Mouse (Mus musculus): ENCODE results near the gene Slc9a1. TPM values are rescaled to one million over a fixed set of nuclear protein-coding genes. Genes with fewer than 3 reads are reported as not detected.

The Slc9a1 gene
- polyA plus RNA-seq, 1 experiment: 29.3 TPM

DNA sequence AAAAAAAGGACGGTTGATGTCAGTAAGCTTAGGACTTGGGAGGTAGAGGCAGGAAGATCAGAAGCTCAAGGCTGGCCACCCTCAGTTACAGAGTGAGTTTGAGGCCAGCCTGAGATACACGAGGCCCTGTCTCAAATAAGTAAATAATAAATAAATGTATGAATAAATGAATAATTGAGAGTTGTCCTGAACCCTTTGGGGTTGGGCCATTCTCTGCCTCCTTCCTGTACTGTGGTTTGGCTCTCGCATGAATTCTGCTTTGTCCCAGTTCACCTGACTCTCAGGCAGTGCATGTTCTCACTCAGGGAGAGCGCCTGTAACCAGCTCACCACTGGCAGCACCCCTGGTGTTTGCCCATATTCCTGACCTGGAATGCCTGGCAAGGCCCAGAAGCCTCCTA lies 4.5 kb downstream of the Slc9a1 start:
- DNase-seq (ENCODE audit: low read depth): no peak

DNA sequence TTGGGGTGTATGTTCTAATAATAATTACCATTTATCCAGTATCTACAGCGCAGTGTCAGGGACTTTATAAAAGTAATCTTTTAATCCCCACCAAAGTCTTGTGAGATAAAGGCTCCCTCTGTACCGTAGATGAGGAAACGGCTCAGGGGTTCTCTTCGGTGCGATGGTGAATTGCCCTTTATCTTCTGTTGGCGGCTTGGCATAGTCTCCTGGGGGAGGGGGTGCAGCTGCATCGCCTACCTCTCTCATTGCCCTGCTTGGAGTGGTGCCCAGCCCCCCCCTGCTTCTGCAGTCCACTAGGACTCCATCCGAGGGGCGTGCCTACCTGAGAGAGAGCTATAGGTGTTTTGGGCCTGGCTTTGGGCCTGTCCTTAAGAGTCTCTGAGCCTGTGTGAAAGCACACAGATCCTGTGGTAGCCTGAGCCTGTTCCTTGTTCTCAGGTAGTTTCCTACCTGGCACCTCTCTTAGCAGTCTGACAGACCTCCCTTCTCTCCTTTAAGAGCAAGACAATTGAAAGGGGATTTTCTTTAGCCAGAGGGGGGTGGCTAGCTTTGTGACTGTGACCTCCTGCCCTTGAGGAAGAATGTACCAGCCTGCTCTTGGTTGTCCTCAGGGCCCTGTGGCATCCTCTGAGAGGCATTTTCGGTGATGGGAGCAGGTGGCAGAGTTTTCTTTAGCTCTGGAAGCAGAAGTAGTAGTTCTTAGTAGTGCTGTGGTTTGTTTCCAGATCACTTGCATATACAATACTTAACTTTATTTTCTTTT lies 6.5 kb downstream of the Slc9a1 start:
- DNase-seq (ENCODE audit: low read depth): no peak

DNA sequence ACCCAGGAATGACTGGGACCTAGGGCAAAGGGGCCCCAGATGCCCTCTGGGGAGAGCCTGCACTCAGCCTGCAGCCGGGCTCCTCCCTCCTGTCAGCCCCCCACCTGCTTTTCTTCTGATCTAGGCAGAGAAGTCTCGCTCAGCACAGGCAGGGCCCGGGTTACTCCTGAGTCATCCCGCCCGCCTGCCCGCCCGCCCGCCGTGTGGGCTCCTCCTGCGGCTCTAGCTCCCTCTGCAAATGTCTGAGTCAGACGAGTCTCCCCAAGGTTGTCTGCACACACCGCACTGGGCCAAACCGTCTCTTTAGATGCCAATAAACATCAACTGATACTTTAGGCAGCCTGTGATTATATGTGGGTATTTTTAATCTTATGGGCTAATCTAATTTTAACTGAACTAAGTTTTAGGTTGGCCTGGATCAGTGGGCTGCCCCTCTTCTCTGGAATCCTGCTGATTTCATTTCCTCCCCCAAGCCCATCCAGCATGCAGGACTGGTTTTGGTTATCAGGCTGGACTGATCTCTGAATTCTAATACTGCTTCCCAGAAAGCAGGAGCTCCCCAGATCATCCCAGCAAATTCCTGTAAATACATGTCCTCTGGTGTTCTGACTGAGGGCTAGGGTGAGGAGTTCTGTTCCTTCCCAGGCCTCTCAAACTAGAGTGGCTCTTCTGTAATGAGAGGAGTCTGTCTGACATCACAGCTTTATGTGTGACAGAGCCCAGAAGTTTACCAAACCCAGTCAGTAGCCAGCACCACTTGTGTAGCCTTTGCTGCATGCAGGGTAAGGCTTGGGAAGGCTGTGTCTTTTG lies 8.9 kb downstream of the Slc9a1 start:
- DNase-seq (ENCODE audit: low read depth): peak; percentile 28

DNA sequence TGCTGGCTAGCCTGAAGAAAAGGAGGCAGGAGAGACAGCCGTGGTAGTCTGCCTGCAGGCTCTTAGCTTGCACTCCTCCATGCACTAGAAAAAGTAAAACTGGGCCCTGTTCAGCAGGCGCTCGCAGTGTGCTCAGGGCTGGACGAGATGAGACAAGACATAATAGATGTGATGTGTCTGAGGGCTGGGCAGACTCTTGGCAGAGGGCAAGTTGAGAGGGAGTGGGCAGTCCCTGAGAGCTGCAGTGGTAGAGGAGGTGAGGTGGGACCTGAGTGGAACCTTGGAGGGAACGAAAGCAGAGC lies 9.5 kb downstream of the Slc9a1 start:
- DNase-seq (ENCODE audit: low read depth): no peak

DNA sequence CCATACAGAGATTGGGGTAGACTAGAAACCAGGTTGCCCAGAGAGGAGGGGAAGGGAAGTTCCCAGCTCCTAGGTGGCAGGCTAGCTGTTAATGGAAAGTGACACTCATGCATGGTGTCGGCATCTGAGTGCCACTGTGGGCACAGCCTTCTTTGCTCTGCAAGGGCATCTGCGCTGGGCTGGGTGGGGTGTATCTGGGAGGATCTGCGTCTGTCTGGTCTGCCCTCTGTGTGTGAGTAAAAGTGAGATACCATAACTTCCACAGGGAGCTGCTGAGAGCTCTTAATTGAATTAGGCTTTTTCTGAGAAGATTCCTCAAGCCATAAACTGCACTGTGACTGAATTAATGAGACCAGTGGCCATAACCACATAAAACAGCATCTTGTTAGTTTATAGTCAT lies 10.4 kb downstream of the Slc9a1 start:
- no peak for DNase-seq (ENCODE audit: low read depth)

DNA sequence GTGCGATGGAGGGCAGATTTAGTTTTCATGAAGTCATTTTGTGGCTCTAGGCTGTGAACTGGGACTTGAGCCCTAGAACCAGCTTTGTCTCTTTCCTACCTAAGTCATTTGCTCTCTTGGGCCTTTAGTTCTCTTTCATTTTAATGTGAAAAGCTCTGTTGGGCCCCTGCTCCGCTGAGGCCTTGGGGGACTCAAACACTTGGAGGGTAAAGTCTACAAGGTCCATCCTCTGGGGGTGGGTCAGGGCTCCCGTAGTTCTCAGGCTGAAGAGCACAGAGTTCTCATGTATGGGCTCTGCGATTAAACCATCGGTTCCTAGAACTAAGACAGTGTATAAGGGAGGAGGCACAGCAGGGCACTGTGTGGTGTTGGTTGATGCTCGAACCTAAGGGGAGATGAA lies 11.0 kb downstream of the Slc9a1 start:
- no peak for DNase-seq (ENCODE audit: low read depth)

DNA sequence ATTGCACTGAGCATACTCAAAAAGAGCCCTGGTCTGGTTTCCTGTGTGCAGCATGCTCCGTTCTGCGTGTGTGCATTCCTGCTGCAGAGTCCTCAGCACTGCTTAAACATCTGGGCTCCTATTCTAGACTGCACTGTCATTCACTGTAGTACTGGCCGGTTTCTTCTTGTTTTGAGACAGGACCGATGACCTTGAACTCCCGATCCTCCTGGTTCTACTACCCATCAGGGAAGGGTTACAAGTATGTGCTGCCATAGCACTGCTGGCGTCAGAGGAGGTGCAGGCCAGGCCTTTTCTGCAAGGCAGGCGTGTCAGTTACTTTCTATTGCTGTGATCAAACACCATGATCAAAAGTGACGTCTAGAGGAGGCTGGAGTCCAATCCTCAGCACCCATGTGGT lies 11.6 kb downstream of the Slc9a1 start:
- no peak for DNase-seq (ENCODE audit: low read depth)

DNA sequence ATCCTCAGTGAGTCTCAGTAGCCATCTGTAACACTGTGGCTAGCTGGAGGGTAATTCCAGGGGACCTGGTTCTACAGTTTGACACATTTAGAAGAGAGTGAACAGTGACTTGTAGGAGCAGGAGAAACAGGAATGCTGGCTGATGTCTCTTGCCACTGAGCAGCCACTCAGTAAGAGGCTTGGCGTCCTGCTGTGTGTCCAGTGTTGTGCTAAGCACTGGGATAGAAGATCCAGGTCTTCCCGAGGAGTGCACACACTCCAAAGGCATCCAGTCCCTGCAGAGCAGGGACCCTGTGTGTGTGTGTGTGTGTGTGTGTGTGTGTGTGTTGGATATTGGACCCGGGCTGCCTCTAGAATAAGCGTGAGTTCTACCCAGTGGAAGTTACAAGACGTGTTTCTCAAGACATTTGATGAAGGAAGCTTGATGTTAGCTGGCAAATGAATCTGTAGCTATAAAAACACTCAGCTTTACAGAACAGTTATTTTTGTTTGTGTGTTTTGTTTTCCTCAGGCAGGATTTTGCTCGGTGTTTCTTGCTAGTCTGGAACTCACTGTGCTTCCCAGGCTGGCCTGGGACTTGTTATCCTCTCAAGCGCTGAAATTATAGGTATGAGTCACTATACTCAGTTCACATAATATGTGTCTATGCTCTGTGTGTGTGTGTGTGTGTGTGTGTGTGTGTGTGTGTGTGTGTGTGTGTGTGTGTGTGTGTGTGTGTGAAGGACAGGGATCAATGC lies 16.7 kb downstream of the Slc9a1 start:
- no peak for DNase-seq (ENCODE audit: low read depth)

DNA sequence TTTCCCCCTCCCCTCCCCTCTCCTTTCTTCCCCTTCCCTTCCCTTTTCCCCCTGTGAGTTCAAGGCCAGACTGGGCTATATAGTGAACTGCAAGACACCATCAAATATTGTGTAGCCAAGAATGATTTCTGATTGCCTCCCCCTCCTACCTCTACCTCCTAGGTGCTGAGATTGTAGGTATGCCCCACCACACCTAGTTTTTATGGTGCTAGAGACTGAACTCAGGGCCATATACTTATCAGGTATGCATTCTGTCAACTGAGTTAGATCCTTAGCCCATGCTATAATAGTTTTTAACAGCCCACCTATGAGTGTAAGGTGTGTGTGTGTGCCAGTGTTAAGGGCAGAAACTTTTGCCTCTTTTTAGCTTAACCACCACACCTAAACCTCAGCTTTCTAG lies 17.5 kb downstream of the Slc9a1 start:
- DNase-seq (ENCODE audit: low read depth): no peak

DNA sequence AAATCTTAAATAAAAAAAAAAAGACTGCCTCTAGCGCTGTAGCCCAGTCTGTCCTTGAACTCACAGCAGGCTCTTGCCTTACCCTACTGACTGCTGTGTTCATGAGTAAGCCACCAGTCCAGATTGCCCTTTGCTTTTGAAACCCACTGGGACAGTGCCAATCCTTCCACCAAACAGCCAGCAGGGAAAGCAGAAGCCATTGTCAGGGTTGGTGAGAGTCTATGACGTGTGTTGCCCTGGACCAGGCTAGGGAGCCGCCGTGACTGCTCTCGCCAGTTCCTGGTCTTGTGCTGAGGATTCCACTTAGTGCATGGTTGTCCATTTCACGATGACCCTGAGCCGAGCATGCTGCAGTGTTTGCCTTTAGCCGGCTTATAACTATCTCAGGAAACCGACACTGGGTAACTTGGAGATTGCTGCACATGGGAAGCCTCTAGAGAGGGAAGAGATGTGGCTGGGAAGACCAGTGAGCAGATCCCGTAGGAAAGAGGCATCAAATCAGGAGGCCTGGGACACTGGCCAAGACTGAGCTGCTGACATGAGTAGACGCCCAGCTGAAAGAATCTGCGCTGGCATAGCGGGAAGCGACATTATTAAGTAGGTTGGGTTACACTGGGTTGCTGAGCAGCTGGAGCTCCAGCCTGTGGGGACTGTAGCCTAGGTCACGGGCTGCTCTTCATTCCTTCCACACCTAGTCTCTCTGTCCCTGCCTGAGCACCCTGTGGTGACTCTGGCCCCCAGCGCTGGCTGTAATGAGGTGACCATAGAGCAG lies 19.5 kb downstream of the Slc9a1 start:
- DNase-seq (ENCODE audit: low read depth): no peak

DNA sequence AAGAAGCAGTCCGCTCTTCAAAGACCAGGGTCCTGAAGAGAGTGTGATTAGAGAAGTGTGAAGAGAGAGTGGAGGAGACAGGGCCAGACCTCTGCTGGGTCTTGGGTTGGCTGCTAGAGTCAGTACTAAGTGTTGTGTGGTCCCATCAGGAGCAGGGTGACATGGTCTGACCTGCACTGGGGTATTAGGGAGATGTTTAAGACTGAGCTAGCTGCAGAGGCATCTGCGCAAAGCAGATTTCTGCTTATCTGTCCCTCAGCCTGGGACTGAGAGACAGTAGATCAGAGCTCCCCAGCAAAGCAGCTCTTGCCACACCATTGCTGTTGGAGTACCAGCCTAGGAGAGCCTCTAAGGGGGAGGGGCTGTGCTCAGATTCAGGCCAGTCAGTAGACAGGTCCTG lies 20.5 kb downstream of the Slc9a1 start:
- DNase-seq (ENCODE audit: low read depth): no peak

DNA sequence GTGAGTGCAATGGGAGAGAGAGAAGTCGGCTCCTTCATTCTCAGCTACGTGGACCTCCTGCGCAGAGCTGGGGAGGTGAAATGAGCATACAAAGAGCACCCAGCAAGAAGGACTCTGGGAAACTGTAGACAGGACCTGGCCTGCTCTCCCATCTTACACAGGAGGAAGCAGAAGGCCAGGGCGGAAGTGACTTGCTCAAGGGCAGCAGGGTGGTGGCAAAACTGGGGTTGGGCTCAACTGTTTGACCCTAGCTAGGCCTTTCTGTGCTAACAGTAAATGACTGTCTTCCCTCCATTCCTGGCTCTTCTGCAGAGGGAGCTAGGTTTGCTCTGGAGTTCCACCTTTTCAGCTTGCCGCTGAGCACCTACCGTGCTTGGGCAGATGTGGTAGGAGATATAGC lies 21.1 kb downstream of the Slc9a1 start:
- no peak for DNase-seq (ENCODE audit: low read depth)

DNA sequence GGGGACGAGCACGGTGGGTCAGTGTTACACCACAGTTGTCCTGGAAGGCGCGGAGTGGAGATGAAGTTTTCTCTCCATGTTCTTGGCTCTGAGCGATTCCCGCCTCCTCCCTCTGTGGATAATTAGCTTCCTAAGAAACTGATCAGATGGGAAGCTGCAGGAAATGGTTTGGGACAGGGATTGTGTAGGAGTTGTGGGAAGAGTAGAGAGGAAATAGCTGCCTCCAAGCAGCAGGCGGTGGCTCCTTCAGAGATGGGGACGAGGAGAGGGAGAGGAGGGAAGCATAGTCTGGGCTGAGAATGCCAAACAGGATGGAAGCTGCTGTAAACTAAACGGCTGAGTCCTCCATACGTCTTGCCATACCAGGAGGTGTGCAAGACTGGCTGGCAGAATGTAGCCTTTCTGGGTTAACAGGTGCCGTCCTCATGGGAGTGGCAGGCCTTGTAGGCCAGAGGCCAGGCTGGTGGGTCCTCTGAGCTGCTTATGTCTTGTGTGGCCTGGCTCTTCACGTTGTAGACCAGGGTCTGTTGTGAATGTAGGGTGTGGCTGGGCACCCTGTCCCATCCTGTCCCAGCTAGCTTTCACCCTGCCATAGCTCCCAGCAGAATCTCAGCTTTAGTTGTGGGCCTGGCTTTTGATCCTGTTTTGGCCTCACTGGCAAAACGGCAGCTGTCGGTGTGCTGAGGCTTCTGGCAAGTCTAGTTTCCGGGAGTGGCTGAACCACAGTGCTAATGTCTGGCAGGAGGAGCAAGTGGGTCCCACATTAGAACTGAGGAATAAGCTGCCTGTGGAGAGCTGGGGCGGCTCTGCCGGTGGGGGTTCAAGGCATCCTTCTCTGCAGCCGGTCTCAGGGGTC lies 21.9 kb downstream of the Slc9a1 start:
- no peak for DNase-seq (ENCODE audit: low read depth)

DNA sequence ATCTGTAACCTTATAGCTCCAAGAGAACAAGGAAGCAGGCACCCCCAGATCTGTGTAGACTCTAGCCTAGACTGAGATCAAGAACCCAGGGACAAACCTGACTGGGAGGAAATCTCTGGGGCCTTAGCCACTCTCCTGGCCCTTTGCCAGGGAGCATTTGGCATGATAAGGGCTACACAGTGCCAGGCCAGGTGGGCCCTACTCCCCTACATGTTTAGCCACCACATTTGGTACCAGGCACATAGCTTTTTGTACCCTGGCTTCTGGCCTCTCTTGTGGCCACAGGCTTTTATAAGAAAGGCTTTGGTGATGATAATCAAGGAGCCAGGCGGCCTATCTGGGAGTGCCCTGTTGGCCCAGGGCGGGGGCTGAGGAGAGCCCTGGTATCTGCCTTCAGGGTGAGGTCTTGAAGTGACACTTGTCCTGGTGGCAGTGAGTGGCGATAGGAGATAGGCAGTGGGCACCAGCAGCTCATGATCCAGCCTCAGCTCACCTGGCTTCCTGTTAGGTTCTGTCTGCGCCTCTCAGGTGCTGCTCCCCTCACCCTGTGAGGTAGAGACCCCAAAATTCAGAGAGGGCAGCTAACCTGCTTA lies 25.6 kb downstream of the Slc9a1 start:
- no peak for DNase-seq (ENCODE audit: low read depth)

DNA sequence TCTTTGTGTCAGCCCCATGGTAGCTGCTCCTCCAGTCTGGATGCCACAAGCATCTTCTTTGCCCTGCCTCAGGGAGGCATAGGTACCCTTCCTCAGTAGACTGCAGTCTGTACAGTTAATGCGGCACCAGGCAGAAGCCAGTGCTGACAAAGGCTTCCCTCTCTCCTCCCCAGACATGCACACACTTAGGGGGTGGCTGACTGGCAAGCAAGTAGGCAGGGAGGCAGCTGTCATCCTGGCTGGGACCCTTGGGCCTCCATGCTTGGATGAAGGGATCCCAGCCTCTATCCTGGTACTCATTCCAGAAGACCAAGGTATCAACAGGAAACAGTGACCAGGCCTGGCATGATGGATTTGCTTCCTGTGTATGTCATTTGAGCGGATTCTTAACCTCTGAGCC lies 26.6 kb downstream of the Slc9a1 start:
- DNase-seq (ENCODE audit: low read depth): no peak

DNA sequence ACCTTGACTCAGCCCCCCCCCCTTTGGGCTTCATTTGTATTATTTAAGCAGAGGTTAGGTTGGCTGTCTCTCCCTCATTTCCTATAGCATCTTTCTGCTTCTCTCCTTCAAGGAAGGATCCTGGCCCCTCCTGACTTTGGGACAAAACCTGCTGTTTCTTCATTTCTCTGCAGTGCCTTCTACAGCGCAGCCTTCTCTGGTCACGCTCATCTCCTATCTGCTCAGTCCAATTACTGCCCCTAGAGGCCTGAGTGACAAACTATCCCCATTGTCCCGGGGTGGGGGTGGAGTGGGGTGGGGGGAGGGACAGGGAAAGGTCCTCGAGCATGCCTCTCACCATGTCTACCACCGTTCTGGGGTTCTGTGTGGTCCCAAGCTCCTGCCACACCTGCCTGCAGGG lies 27.8 kb downstream of the Slc9a1 start:
- DNase-seq (ENCODE audit: low read depth): no peak

DNA sequence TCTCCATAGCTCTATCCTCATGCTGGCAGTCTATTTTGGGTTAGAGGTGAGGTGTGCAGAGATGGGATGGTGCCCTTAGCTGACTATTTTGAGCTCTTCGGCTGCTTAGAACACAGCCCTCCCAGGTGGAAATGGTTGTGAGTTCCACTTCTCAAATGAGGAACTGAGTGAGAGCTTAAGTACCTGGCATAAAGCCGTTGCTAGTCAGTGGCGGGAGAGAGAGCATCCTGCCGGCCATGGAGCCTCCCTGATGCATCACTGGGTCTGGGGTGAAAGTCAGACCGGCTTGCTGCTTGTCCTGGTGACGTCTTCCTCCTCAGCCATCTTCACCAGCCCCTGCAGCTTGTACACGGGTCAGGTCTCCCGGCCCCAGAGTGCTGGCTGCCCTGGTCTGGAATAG lies 28.5 kb downstream of the Slc9a1 start:
- no peak for DNase-seq (ENCODE audit: low read depth)

DNA sequence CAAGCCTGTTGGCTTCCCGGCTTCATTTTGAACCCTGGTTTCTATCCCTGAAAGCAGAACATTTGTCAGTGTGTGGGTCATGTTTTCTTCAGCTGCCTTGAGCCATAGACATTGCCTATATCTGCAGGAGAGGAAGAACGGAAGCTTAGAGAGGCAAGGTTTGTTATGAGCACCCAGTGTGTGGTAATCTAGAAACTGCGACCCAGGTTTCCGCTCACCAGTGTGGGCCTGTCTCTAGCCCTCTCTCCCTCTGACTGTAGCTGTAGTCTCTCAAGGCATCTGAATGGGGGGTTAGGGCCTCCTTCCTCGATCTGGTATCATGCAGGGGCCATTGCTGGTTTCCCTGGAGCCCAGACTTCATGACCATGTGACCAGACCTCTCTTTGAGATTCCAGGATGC lies 29.1 kb downstream of the Slc9a1 start:
- no peak for DNase-seq (ENCODE audit: low read depth)

DNA sequence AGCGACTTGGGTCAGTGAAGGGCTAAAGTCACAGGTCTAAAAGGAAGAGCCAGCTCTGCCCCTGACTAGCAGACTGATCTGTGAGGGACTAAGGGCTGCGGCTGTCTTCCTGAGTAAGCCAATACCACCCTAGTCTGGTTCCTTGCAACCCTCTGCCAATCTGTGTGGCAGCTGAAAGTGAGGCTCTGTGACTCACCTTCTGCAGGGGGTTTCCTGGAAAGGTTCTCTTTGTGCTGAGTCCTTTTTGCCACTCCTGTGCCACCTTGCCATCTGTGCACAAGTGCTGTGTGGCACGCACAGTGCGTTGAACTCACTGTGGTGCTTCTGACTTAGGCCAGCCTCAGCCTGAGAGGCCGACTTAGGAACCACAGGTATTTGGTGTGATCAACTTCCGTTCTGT lies 30.0 kb downstream of the Slc9a1 start:
- DNase-seq (ENCODE audit: low read depth): no peak

DNA sequence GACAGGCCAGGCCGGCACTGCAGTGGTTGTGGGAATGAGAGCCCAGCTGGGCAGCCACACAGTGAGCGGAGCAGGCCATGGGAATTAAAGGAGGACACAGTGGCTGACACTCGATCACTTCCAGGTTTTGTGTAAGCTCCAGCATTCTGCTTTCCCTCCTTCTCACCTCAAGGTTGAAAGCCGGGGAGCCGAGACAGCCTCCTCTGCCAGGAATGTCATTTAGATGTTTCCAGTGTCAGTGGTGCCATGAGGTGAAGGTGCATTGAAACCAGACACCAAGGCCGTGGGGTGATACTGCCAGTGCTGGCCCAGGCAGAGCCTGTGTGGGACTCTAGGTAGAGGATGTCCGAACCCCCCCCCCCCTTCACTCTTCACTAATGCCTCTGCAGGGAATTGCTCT lies 30.6 kb downstream of the Slc9a1 start:
- no peak for DNase-seq (ENCODE audit: low read depth)

DNA sequence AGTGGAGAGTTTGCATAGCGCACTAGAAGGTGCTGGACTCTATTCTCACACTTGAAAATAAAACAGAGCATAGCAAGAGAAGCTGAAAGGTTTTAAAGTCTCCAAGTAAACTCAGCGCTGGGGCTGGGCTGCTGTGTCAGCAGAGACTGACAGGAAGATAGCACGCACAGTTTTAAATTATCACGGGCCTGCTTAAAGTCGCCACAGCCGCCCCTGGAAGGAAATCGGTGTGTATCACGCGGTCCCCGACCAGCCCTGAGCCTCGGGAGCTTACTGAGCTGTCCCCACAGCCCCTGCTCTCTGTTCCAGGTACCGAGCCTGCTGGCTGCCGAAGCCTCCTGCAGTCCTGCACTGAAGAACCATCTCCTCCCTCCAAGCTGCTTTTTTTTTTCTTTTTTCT lies 32.5 kb downstream of the Slc9a1 start:
- DNase-seq (ENCODE audit: low read depth): no peak
